1 mouse cellular context compared by ENCODE assay signal in genomic region chr3:144759719-144760118, GRCm38 (mm10).
TF ChIP-seq lines count a peak whose summit lies in the region.

No protein-coding gene starts in this region.

TF ChIP-seq in MEL, 35 proteins besides CTCF, POLR2A, EP300 and RAD21:
- no peak for TF ChIP-seq MXI1 (IDR thresholded peaks at IDR 0.05; ENCODE audit: low read depth, low read length)
- TF ChIP-seq MAZ (IDR thresholded peaks at IDR 0.05; ENCODE audit: low read depth, low read length): no peak
- no peak for TF ChIP-seq MYC (IDR thresholded peaks at IDR 0.05; ENCODE audit: low read depth, low read length)
- no peak for TF ChIP-seq TAL1 (IDR thresholded peaks at IDR 0.05; ENCODE audit: low read length)
- TF ChIP-seq TCF12 (IDR thresholded peaks at IDR 0.05; ENCODE audit: low read depth, low read length): no peak
- peak; percentile 54 for TF ChIP-seq ETS1 (IDR thresholded peaks at IDR 0.05; ENCODE audit: low read depth, low read length)
